Mouse (Mus musculus) embryonic fibroblast, embryonic 13.5 days (primary cell): ENCODE data around the gene Xab2.

Experiments used
- CTCF ChIP-seq: IDR thresholded peaks from 2 replicates; pipeline ENCODE4 v1.5.1; 2011; ENCODE audit warnings: mild to moderate bottlenecking, control low read depth, low read length, moderate library complexity, borderline replicate concordance; ENCODE audit not compliant: insufficient read depth
- POLR2A ChIP-seq: IDR thresholded peaks from 2 replicates; pipeline ENCODE4 v1.6.1; 2011; ENCODE audit warnings: low read depth, mild to moderate bottlenecking, control low read depth, low read length, moderate library complexity

- TF ChIP-seq POLR2A (no peak), CTCF (no peak)
Observed at GRCm38 (mm10) chr8:3647561-3647960, 26.4 kb upstream of the Xab2 start.
